Mouse (Mus musculus) erythroblast, embryonic 14.5 days (primary cell): ENCODE results near the gene Ntn4.

Source experiments
- GATA1 ChIP-seq: IDR thresholded peaks from 2 replicates; pipeline ENCODE4 v1.6.1; 2012; ENCODE audit warnings: low read length, inconsistent platforms, mixed read lengths
- TAL1 ChIP-seq: IDR thresholded peaks from 3 replicates; pipeline ENCODE4 v1.6.1; 2012; ENCODE audit warnings: low read length, inconsistent platforms, mixed read lengths

DNA sequence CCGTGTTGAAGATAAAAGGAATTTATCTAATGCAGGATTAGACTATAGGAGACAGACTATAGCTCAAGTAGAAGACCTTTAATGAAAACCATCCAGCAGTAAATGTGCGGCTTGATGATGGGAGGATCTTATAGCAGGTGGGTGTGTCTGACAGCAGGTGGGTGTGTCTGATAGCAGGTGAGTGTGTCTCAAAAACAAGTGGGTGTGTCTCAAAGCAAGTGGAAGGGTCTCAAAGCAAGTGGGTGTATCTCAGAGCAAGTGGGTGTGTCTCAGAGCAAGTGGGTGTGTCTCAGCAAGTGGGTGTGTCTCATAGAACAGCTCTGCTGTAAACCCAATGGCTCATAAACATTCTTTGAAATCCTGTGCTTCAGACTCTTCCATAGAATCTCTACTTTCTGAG lies 25.7 kb downstream of the Ntn4 start:
- no peak for TF ChIP-seq GATA1
- TF ChIP-seq TAL1, result peak; percentile 70
